Mouse (Mus musculus): ENCODE measurements around the gene Adgrb2.

GRCm38 (mm10) chr4:130070523-130070922, 85.9 kb downstream of the Adgrb2 start:
- TF ChIP-seq TCF12 (IDR thresholded peaks at IDR 0.05; ENCODE audit: insufficient read depth, poor library complexity, severe bottlenecking) (no peak), SRF (IDR thresholded peaks at IDR 0.05; ENCODE audit: control insufficient read depth, insufficient read length, low read depth) (no peak), POLR2A (IDR thresholded peaks at IDR 0.05; ENCODE audit: insufficient read length, low read depth) (no peak), MAX (IDR thresholded peaks at IDR 0.05; ENCODE audit: low read depth) (no peak), E2F4 (IDR thresholded peaks at IDR 0.05; ENCODE audit: insufficient read depth) (no peak), POLR2AphosphoS2 (IDR thresholded peaks at IDR 0.05; ENCODE audit: insufficient read length, low read depth) (no peak), CEBPB (IDR thresholded peaks at IDR 0.05; ENCODE audit: insufficient read depth, poor library complexity, severe bottlenecking) (no peak), USF1 (IDR thresholded peaks at IDR 0.05; ENCODE audit: low read depth) (no peak), MYOD1 (IDR thresholded peaks at IDR 0.05; ENCODE audit: control insufficient read depth in 1 of 3, insufficient read length in 2 of 3, low read depth in 2 of 3) (no peak), REST (IDR thresholded peaks at IDR 0.05; ENCODE audit: insufficient read depth, insufficient read length) (no peak), MYOG (IDR thresholded peaks at IDR 0.05; ENCODE audit: control insufficient read depth in 1 of 3, insufficient read depth in 1 of 3, insufficient read length in 2 of 3, low read depth in 2 of 3) (no peak)
